Comparison of ENCODE assay signal across 10 mouse cellular contexts in genomic region chr2:165641909-165642505, GRCm38 (mm10). TPM values are rescaled to one million over a fixed set of nuclear protein-coding genes. Genes with fewer than 3 reads are reported as not detected.
DNase-seq lines count a peak whose midpoint lies in the region; ATAC-seq lines count a peak whose summit lies in the region.
"Had no signal": no experiment of that assay in that cellular context is flagged by ENCODE, and none has a peak within 500 bp of the region (broad histone marks: within the 10 kb centered on the region; RNA-seq: fewer than 3 reads in every experiment).

No protein-coding gene starts in this region.

- WGBS in limb, embryonic 13.5 days, result 39% methylated on average over 14 of the region's 14 CpGs
- 37% methylated on average over 14 of the region's 14 CpGs for WGBS in neural tube, embryonic 15.5 days
- WGBS in kidney, embryonic 15.5 days, result 47% methylated on average over 14 of the region's 14 CpGs

- peaks cover 30% of the 10 kb centered on the region for H3K4me1 ChIP-seq in limb, embryonic 13.5 days
- H3K4me1 ChIP-seq in neural tube, embryonic 15.5 days, result peaks cover 15% of the 10 kb centered on the region
- H3K4me1 ChIP-seq in kidney, embryonic 15.5 days, result peaks cover 37% of the 10 kb centered on the region

- peak overlapping the region; percentile 25; the same call in 1 of the 2 replicates for H3K4me2 ChIP-seq in limb, embryonic 13.5 days (replicated peaks)
- peak overlapping the region; percentile 15; the same call in 1 of the 2 replicates for H3K4me2 ChIP-seq in neural tube, embryonic 15.5 days
- H3K4me2 ChIP-seq in kidney, embryonic 15.5 days, result no peak overlapping the region

- ATAC-seq in limb, embryonic 13.5 days (ENCODE audit: low FRiP score, low read depth), result peak; percentile 75
- no peak for ATAC-seq in neural tube, embryonic 15.5 days (ENCODE audit: low FRiP score)
- no peak for ATAC-seq in kidney, embryonic 15.5 days (replicated peaks; ENCODE audit: low FRiP score)

- peak overlapping the region; percentile 5; the same call in 1 of the 2 replicates for H3K9ac ChIP-seq in limb, embryonic 13.5 days
- H3K9ac ChIP-seq in neural tube, embryonic 15.5 days (replicated peaks), result no peak overlapping the region
- no peak overlapping the region for H3K9ac ChIP-seq in kidney, embryonic 15.5 days

- H3K4me3 ChIP-seq in limb, embryonic 13.5 days, result no peak overlapping the region
- no peak overlapping the region for H3K4me3 ChIP-seq in neural tube, embryonic 15.5 days (replicated peaks)
- H3K4me3 ChIP-seq in kidney, embryonic 15.5 days (replicated peaks), result no peak overlapping the region

- peaks cover 4% of the 10 kb centered on the region; the same call in 1 of the 2 replicates for H3K9me3 ChIP-seq in limb, embryonic 13.5 days
- H3K9me3 ChIP-seq in neural tube, embryonic 15.5 days (replicated peaks), result 0 out of 2 replicates have a peak, but pooled peaks cover 3% of the 10 kb centered on the region
- H3K9me3 ChIP-seq in kidney, embryonic 15.5 days (replicated peaks), result no peaks in the 10 kb centered on the region

- intact Hi-C loops in left cerebral cortex, postnatal 4 days (cut with DNase I), result no loop called here

- peak overlapping the region; percentile 4; the same call in 1 of the 2 replicates for H3K27ac ChIP-seq in limb, embryonic 13.5 days
- no peak overlapping the region; the same call in 1 of the 2 replicates for H3K27ac ChIP-seq in neural tube, embryonic 15.5 days (replicated peaks)
- no peak overlapping the region for H3K27ac ChIP-seq in kidney, embryonic 15.5 days

- H3K27me3 ChIP-seq in limb, embryonic 13.5 days, result peaks cover 7% of the 10 kb centered on the region; the same call in 1 of the 2 replicates
- H3K27me3 ChIP-seq in neural tube, embryonic 15.5 days (replicated peaks), result no peaks in the 10 kb centered on the region
- H3K27me3 ChIP-seq in kidney, embryonic 15.5 days, result no peaks in the 10 kb centered on the region; the same call in 1 of the 2 replicates

- peaks cover 4% of the 10 kb centered on the region for H3K36me3 ChIP-seq in limb, embryonic 13.5 days
- H3K36me3 ChIP-seq in neural tube, embryonic 15.5 days, result no peaks in the 10 kb centered on the region
- no peaks in the 10 kb centered on the region for H3K36me3 ChIP-seq in kidney, embryonic 15.5 days

- DNase-seq in left cerebral cortex, postnatal 4 days, result peak; percentile 51
- no peak for DNase-seq in left cerebral cortex, adult 8-10 months (ENCODE audit: low spot score in 2 of 2)
- peak; percentile 32 for DNase-seq in embryo, embryonic 11.5 days (ENCODE audit: low read depth, low spot score)
- no peak for DNase-seq in Muller cell, postnatal 12 days (ENCODE audit: inconsistent ontology term)
- no peak for DNase-seq in lung, postnatal 36 days
- DNase-seq: thymus, adult 18-20 months had no signal

RNA-seq across cellular contexts. Expression of gene Eya2, which starts 47.2 kb away (rescaled TPM):
- 1 to 10 TPM; 7.0 to 7.8 TPM for total RNA-seq in left cerebral cortex, postnatal 4 days (2021)
- 1 to 10 TPM; 2.8 to 3.9 (median 3.5) TPM for total RNA-seq in left cerebral cortex, adult 8-10 months (2022)
- 17.2 and 17.5 TPM in 2 replicates for polyA plus RNA-seq in limb, embryonic 13.5 days (2015; fragmentation: Nextera tagmentation; extraction: Ambion mirVana)
- polyA plus RNA-seq in neural tube, embryonic 15.5 days (2015; fragmentation: Nextera tagmentation; extraction: Ambion mirVana), result 5.2 and 11.3 TPM in 2 replicates
- 6.6 and 6.9 TPM in 2 replicates for polyA plus RNA-seq in kidney, embryonic 15.5 days (2015; fragmentation: Nextera tagmentation; extraction: Ambion mirVana)
- total RNA-seq: MEL had no signal

Comparison
In these comparisons a context has a peak if more than half of its experiments do, and no peak if none do; other contexts are left out.
1. DNase-seq: peak in left cerebral cortex, postnatal 4 days (single experiment) and embryo, embryonic 11.5 days (single experiment); none in left cerebral cortex, adult 8-10 months (0 of 2), Muller cell, postnatal 12 days (single experiment) and lung, postnatal 36 days (single experiment).